Mouse (Mus musculus): Measurements from ENCODE around the gene Gm40193. TPM values are rescaled to one million over a fixed set of nuclear protein-coding genes. Genes with fewer than 3 reads are reported as not detected.

Gene Gm40193
- polyA plus RNA-seq, 1 experiment from 2014 or later = not detected

- Histone ChIP-seq H3K36me3 (no peaks in the 10 kb centered on the region), H3K4me1 (no peaks in the 10 kb centered on the region), H3K27me3 (0 out of 2 replicates have a peak, but pooled peaks cover 5% of the 10 kb centered on the region), H3K9me3 (no peaks in the 10 kb centered on the region), H3K27ac (replicated peaks) (no peak overlapping the region), H3K4me3 (no peak overlapping the region), H3K9ac (replicated peaks) (no peak overlapping the region), H3K4me2 (replicated peaks) (no peak overlapping the region)
- ATAC-seq (ENCODE audit: low FRiP score, low read depth) = no peak
- 95% methylated on average over 1 of the region's 1 CpGs for WGBS
Measured at GRCm38 (mm10) chr11:70500476-70500812, 32.3 kb downstream of the Gm40193 start.

GRCm38 (mm10) chr11:70499566-70500475 is 32.9 kb downstream of the Gm40193 start:
- Histone ChIP-seq H3K4me2 (replicated peaks) (no peak overlapping the region), H3K27ac (replicated peaks) (no peak overlapping the region)
- WGBS = 70% methylated on average over 14 of the region's 14 CpGs

GRCm38 (mm10) chr11:70489684-70490083 is 43.1 kb downstream of the Gm40193 start:
- Histone ChIP-seq H3K27ac (replicated peaks) (no peak overlapping the region), H3K9ac (replicated peaks) (no peak overlapping the region), H3K4me3 (no peak overlapping the region), H3K27me3 (no peaks in the 10 kb centered on the region; the same call in 1 of the 2 replicates), H3K4me1 (no peaks in the 10 kb centered on the region), H3K4me2 (replicated peaks) (no peak overlapping the region), H3K36me3 (no peaks in the 10 kb centered on the region), H3K9me3 (0 out of 2 replicates have a peak, but pooled peaks cover 3% of the 10 kb centered on the region)
- 90% methylated on average over 6 of the region's 6 CpGs for WGBS
- no peak for ATAC-seq (ENCODE audit: low FRiP score, low read depth)

More at GRCm38 (mm10) chr11:70499566-70500475, 32.9 kb downstream of the Gm40193 start:
- ATAC-seq (ENCODE audit: low FRiP score, low read depth) = no peak
- Histone ChIP-seq H3K9ac (replicated peaks) (no peak overlapping the region), H3K27me3 (no peaks in the 10 kb centered on the region), H3K36me3 (no peaks in the 10 kb centered on the region), H3K4me1 (no peaks in the 10 kb centered on the region), H3K9me3 (no peaks in the 10 kb centered on the region), H3K4me3 (no peak overlapping the region)

- Histone ChIP-seq H3K4me3 (no peak overlapping the region), H3K4me2 (replicated peaks) (no peak overlapping the region), H3K27me3 (no peaks in the 10 kb centered on the region; the same call in 1 of the 2 replicates), H3K9me3 (0 out of 2 replicates have a peak, but pooled peaks cover 3% of the 10 kb centered on the region), H3K4me1 (no peaks in the 10 kb centered on the region), H3K36me3 (no peaks in the 10 kb centered on the region), H3K27ac (replicated peaks) (no peak overlapping the region), H3K9ac (replicated peaks) (no peak overlapping the region)
- WGBS = 76% methylated on average over 3 of the region's 3 CpGs
- ATAC-seq (ENCODE audit: low FRiP score, low read depth) = no peak
Measured at GRCm38 (mm10) chr11:70489138-70489537, 43.6 kb downstream of the Gm40193 start.

- 56% methylated on average over 4 of the region's 4 CpGs for WGBS
Measured at GRCm38 (mm10) chr11:70487816-70488215, 44.9 kb downstream of the Gm40193 start.

GRCm38 (mm10) chr11:70485498-70485897 is 47.2 kb downstream of the Gm40193 start:
- no peaks in the 10 kb centered on the region for H3K9me3 ChIP-seq
- no peak overlapping the region for H3K4me2 ChIP-seq (replicated peaks)
- WGBS = 60% methylated on average over 2 of the region's 2 CpGs

More at GRCm38 (mm10) chr11:70487816-70488215, 44.9 kb downstream of the Gm40193 start:
- ATAC-seq (ENCODE audit: low FRiP score, low read depth) = no peak
- H3K4me1 ChIP-seq = no peaks in the 10 kb centered on the region
- H3K27me3 ChIP-seq = no peaks in the 10 kb centered on the region; the same call in 1 of the 2 replicates
- no peak overlapping the region for H3K4me3 ChIP-seq
- H3K27ac ChIP-seq (replicated peaks) = no peak overlapping the region
- H3K4me2 ChIP-seq (replicated peaks) = no peak overlapping the region
- H3K9me3 ChIP-seq = 0 out of 2 replicates have a peak, but pooled peaks cover 3% of the 10 kb centered on the region
- H3K36me3 ChIP-seq = no peaks in the 10 kb centered on the region
- no peak overlapping the region for H3K9ac ChIP-seq (replicated peaks)

More at GRCm38 (mm10) chr11:70485498-70485897, 47.2 kb downstream of the Gm40193 start:
- no peak for ATAC-seq (ENCODE audit: low FRiP score, low read depth)
- H3K4me1 ChIP-seq = no peaks in the 10 kb centered on the region
- no peak overlapping the region for H3K9ac ChIP-seq (replicated peaks)
- H3K27ac ChIP-seq (replicated peaks) = no peak overlapping the region
- no peak overlapping the region for H3K4me3 ChIP-seq
- no peaks in the 10 kb centered on the region; the same call in 1 of the 2 replicates for H3K27me3 ChIP-seq
- no peaks in the 10 kb centered on the region for H3K36me3 ChIP-seq

Other genes with a start within 250 kb of the Gm40193 start
- not detected in 2 replicates for gene Alox12e, start 210.3 kb downstream of the Gm40193 start, polyA plus RNA-seq (2016; fragmentation: Nextera tagmentation; extraction: Ambion mirVana)
- 0.14 and 0.21 TPM in 2 replicates for gene Alox15, start 180.9 kb downstream of the Gm40193 start, polyA plus RNA-seq (2016; fragmentation: Nextera tagmentation; extraction: Ambion mirVana)
- 40.0 and 40.3 TPM in 2 replicates for gene Pelp1, start 122.9 kb downstream of the Gm40193 start, polyA plus RNA-seq (2016; fragmentation: Nextera tagmentation; extraction: Ambion mirVana)
- 37.0 and 41.1 TPM in 2 replicates for gene Arrb2, start 100.3 kb downstream of the Gm40193 start, polyA plus RNA-seq (2016; fragmentation: Nextera tagmentation; extraction: Ambion mirVana)
- gene Med11, start 81.0 kb downstream of the Gm40193 start, polyA plus RNA-seq (2016; fragmentation: Nextera tagmentation; extraction: Ambion mirVana) = 37.6 and 39.2 TPM in 2 replicates
- 0.21 and 0.33 TPM in 2 replicates for gene Zmynd15, start 73.5 kb downstream of the Gm40193 start, polyA plus RNA-seq (2016; fragmentation: Nextera tagmentation; extraction: Ambion mirVana)
- 1.6 and 1.7 TPM in 2 replicates for gene Cxcl16, start 73.0 kb downstream of the Gm40193 start, polyA plus RNA-seq (2016; fragmentation: Nextera tagmentation; extraction: Ambion mirVana)
- 0.46 TPM in 1 of 2 replicates, not detected in the other for gene Tm4sf5, start 27.7 kb downstream of the Gm40193 start, polyA plus RNA-seq (2016; fragmentation: Nextera tagmentation; extraction: Ambion mirVana)
- not detected in 2 replicates for gene Vmo1, start 18.3 kb downstream of the Gm40193 start, polyA plus RNA-seq (2016; fragmentation: Nextera tagmentation; extraction: Ambion mirVana)
- 0.26 TPM in 1 of 2 replicates, not detected in the other for gene Gltpd2, start 13.7 kb downstream of the Gm40193 start, polyA plus RNA-seq (2016; fragmentation: Nextera tagmentation; extraction: Ambion mirVana)
- gene Psmb6, start 7.6 kb downstream of the Gm40193 start, polyA plus RNA-seq (2016; fragmentation: Nextera tagmentation; extraction: Ambion mirVana) = 774 and 783 TPM in 2 replicates
- 4.0 and 5.7 TPM in 2 replicates for gene Pld2, start 7.1 kb upstream of the Gm40193 start, polyA plus RNA-seq (2016; fragmentation: Nextera tagmentation; extraction: Ambion mirVana)
- 14.7 and 16.8 TPM in 2 replicates for gene Mink1, start 29.9 kb upstream of the Gm40193 start, polyA plus RNA-seq (2016; fragmentation: Nextera tagmentation; extraction: Ambion mirVana)
- not detected in 2 replicates for gene 4930544D05Rik, start 82.9 kb upstream of the Gm40193 start, polyA plus RNA-seq (2016; fragmentation: Nextera tagmentation; extraction: Ambion mirVana)
- 0.32 TPM in 1 of 2 replicates, not detected in the other for gene Chrne, start 86.3 kb upstream of the Gm40193 start, polyA plus RNA-seq (2016; fragmentation: Nextera tagmentation; extraction: Ambion mirVana)
- 0.35 and 0.37 TPM in 2 replicates for gene Gp1ba, start 106.2 kb upstream of the Gm40193 start, polyA plus RNA-seq (2016; fragmentation: Nextera tagmentation; extraction: Ambion mirVana)
- 96.6 and 101 TPM in 2 replicates for gene Rnf167, start 114.3 kb upstream of the Gm40193 start, polyA plus RNA-seq (2016; fragmentation: Nextera tagmentation; extraction: Ambion mirVana)
- 138 and 149 TPM in 2 replicates for gene Slc25a11, start 114.5 kb upstream of the Gm40193 start, polyA plus RNA-seq (2016; fragmentation: Nextera tagmentation; extraction: Ambion mirVana)
- 1,047 and 1,099 TPM in 2 replicates for gene Pfn1, start 121.7 kb upstream of the Gm40193 start, polyA plus RNA-seq (2016; fragmentation: Nextera tagmentation; extraction: Ambion mirVana)
- 12.0 and 12.7 TPM in 2 replicates for gene Eno3, start 124.3 kb upstream of the Gm40193 start, polyA plus RNA-seq (2016; fragmentation: Nextera tagmentation; extraction: Ambion mirVana)
- gene Spag7, start 136.5 kb upstream of the Gm40193 start, polyA plus RNA-seq (2016; fragmentation: Nextera tagmentation; extraction: Ambion mirVana) = 156 and 160 TPM in 2 replicates
- 13.0 and 14.9 TPM in 2 replicates for gene Camta2, start 155.2 kb upstream of the Gm40193 start, polyA plus RNA-seq (2016; fragmentation: Nextera tagmentation; extraction: Ambion mirVana)
- gene Inca1, start 167.2 kb upstream of the Gm40193 start, polyA plus RNA-seq (2016; fragmentation: Nextera tagmentation; extraction: Ambion mirVana) = 0.86 and 1.3 TPM in 2 replicates
- gene Kif1c, start 167.6 kb upstream of the Gm40193 start, polyA plus RNA-seq (2016; fragmentation: Nextera tagmentation; extraction: Ambion mirVana) = 2.0 and 2.2 TPM in 2 replicates
- gene Zfp3, start 231.3 kb upstream of the Gm40193 start, polyA plus RNA-seq (2016; fragmentation: Nextera tagmentation; extraction: Ambion mirVana) = 10.6 and 11.7 TPM in 2 replicates

All from midbrain, embryonic 12.5 days (tissue).